Mouse (Mus musculus) heart, adult 2 months (tissue): Measurements from ENCODE around the gene Gpr153.
A peak's percentile ranks its signal among the peaks of the same experiment; 100 is the strongest.

ENCODE experiments used
- CTCF ChIP-seq: fragments of 200-600 bp; IDR thresholded peaks from 2 replicates; pipeline ENCODE4 v1.8.1; 2022; ENCODE audit warnings: antibody characterized with exemption, mild to moderate bottlenecking, moderate library complexity
- POLR2A ChIP-seq: fragments of 200-500 bp; IDR thresholded peaks from 2 replicates; pipeline ENCODE4 v1.6.1; 2011; ENCODE audit warnings: mild to moderate bottlenecking, low read depth, low read length, control low read depth; ENCODE audit not compliant: insufficient read depth

DNA sequence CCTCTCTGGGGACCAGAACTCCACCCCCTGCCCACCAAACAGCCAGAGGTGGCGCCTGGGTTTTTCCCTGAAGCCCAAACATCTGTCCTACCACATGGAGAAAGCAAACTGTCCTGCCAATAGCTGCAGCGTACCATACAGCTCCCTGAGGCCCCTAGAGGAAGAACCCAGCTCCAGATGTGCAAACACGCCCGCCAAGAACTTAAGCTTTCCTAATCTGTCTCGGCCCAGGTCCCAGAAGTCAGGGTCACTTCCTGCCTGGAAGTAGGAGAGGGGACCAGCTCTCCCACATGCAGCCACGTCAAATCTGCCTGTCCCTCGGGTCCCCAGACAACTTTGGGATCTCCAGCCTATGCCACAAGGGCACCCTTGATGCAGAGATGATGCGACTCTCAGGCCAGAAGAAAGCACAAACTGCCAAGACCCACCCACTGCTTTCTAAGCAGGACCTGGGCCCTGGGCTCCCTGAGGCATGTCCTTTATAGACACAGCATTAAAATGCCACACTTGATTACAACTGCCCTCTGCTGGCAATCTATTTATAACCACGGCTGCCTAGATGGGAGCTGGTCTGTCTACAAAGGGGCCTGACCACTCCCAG lies 1.5 kb upstream of the Gpr153 start:
- no peak for TF ChIP-seq POLR2A
- TF ChIP-seq CTCF = peak; percentile 65
